8 mouse cellular contexts compared by ENCODE assay signal in the genomic region with DNA sequence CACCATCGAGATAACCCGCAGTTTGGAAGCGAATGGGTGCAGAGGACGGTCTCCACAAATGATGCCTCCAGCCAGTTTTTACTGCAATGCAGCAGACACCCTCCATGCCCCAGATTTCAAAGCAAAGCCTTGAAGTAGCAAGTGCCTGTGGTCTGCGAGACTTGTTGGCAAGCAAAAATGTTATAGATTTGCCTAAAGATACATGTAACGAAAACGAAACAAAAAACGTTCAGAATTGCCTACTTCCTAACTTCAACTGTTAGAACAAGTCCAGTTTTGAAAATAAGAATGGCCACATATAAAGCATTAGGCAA. TPM values are rescaled to one million over a fixed set of nuclear protein-coding genes. Genes with fewer than 3 reads are reported as not detected.
DNase-seq lines count a peak whose midpoint lies in the region; ATAC-seq and TF ChIP-seq lines count a peak whose summit lies in the region.

No protein-coding gene starts in this region.

- H3K4me1 ChIP-seq in erythroblast, embryonic 14.5 days (ENCODE audit: control insufficient read depth) = peaks cover 38% of the 10 kb centered on the region
- H3K4me1 ChIP-seq in limb, embryonic 14.5 days (ENCODE audit: control insufficient read depth, insufficient read depth, low read length) = peaks cover 16% of the 10 kb centered on the region
- peaks cover 11% of the 10 kb centered on the region; the same call in 1 of the 2 replicates for H3K4me1 ChIP-seq in stomach, embryonic 15.5 days

- H3K27me3 ChIP-seq in C2C12 (ENCODE audit: control insufficient read depth, insufficient read depth, insufficient read length) = no peaks in the 10 kb centered on the region
- no peaks in the 10 kb centered on the region for H3K27me3 ChIP-seq in erythroblast, embryonic 14.5 days (ENCODE audit: control insufficient read depth)
- no peaks in the 10 kb centered on the region for H3K27me3 ChIP-seq in limb, embryonic 14.5 days (ENCODE audit: control insufficient read depth, insufficient read depth, low read length)
- H3K27me3 ChIP-seq in stomach, embryonic 15.5 days (replicated peaks) = no peaks in the 10 kb centered on the region

- peak overlapping the region; percentile 65 for H3K4me3 ChIP-seq in C2C12 (ENCODE audit: insufficient read depth, poor library complexity, severe bottlenecking)
- peak overlapping the region; percentile 93 for H3K4me3 ChIP-seq in erythroblast, embryonic 14.5 days (replicated peaks)
- H3K4me3 ChIP-seq in limb, embryonic 14.5 days (replicated peaks; ENCODE audit: low read length) = peak overlapping the region; percentile 83
- H3K4me3 ChIP-seq in stomach, embryonic 15.5 days (replicated peaks) = peak overlapping the region; percentile 83

- DNase-seq in frontal cortex, adult 2 months (ENCODE audit: extremely low spot score in 1 of 2, low spot score in 1 of 2) = peak; percentile 11 to 37
- DNase-seq in frontal cortex, postnatal 36 days (ENCODE audit: low spot score in 2 of 2) = no peak
- no peak for DNase-seq in limb, embryonic 14.5 days (ENCODE audit: low spot score)
- no peak for DNase-seq in gastrocnemius, adult 18-20 months (ENCODE audit: low spot score)
- DNase-seq in kidney, adult 18-20 months = no peak

- WGBS in limb, embryonic 14.5 days = 13% methylated on average over 8 of the region's 8 CpGs
- 13% methylated on average over 8 of the region's 8 CpGs for WGBS in stomach, embryonic 15.5 days

- H3ac ChIP-seq in C2C12 (ENCODE audit: control insufficient read depth, insufficient read length, low read depth) = peak overlapping the region; percentile 84

- TF ChIP-seq POLR2A in limb, embryonic 14.5 days (IDR thresholded peaks at IDR 0.05; ENCODE audit: borderline replicate concordance, extremely low read depth, insufficient read depth, insufficient read length) = no peak

- H3K9ac ChIP-seq in limb, embryonic 14.5 days (ENCODE audit: low read depth, low read length, severe bottlenecking) = peak overlapping the region; percentile 98
- H3K9ac ChIP-seq in stomach, embryonic 15.5 days = peak overlapping the region; percentile 92; the same call in 1 of the 2 replicates

- peaks cover 39% of the 10 kb centered on the region for H3K79me3 ChIP-seq in C2C12 (ENCODE audit: low read depth)

- peaks cover 13% of the 10 kb centered on the region for H3K36me3 ChIP-seq in C2C12 (ENCODE audit: control insufficient read depth, insufficient read depth)
- H3K36me3 ChIP-seq in erythroblast, embryonic 14.5 days (ENCODE audit: control insufficient read depth) = peaks cover 26% of the 10 kb centered on the region
- no peaks in the 10 kb centered on the region for H3K36me3 ChIP-seq in limb, embryonic 14.5 days (ENCODE audit: control insufficient read depth, insufficient read depth, low read length)
- H3K36me3 ChIP-seq in stomach, embryonic 15.5 days = no peaks in the 10 kb centered on the region

- no peak for ATAC-seq in limb, embryonic 14.5 days (ENCODE audit: low FRiP score, low read depth)
- no peak for ATAC-seq in stomach, embryonic 15.5 days (ENCODE audit: insufficient read depth, low FRiP score, low read depth)

- TF ChIP-seq CTCF in C2C12 (IDR thresholded peaks at IDR 0.05; ENCODE audit: control insufficient read depth, insufficient read depth, insufficient read length) = no peak

- H3K79me2 ChIP-seq in C2C12 (ENCODE audit: control insufficient read depth, insufficient read depth) = peaks cover 40% of the 10 kb centered on the region

- peak overlapping the region; percentile 100 for H3K27ac ChIP-seq in limb, embryonic 14.5 days (replicated peaks; ENCODE audit: low read depth, low read length)
- peak overlapping the region; percentile 100 for H3K27ac ChIP-seq in stomach, embryonic 15.5 days

- no peaks in the 10 kb centered on the region for H3K9me3 ChIP-seq in erythroblast, embryonic 14.5 days (ENCODE audit: control insufficient read depth, low read length)
- H3K9me3 ChIP-seq in limb, embryonic 14.5 days (ENCODE audit: control insufficient read depth, low read length) = no peaks in the 10 kb centered on the region
- H3K9me3 ChIP-seq in stomach, embryonic 15.5 days = no peaks in the 10 kb centered on the region

- H3K4me2 ChIP-seq in limb, embryonic 14.5 days (replicated peaks; ENCODE audit: low read depth, low read length, severe bottlenecking) = peak overlapping the region; percentile 71
- peak overlapping the region; percentile 80 for H3K4me2 ChIP-seq in stomach, embryonic 15.5 days

TF ChIP-seq in C2C12, 6 proteins besides CTCF, POLR2A, EP300 and RAD21:
- TF ChIP-seq FOSL1 (IDR thresholded peaks at IDR 0.05; ENCODE audit: insufficient read depth, low read length, poor library complexity, severe bottlenecking) (no peak), USF1 (IDR thresholded peaks at IDR 0.05; ENCODE audit: low read depth) (no peak), MYOD1 (IDR thresholded peaks at IDR 0.05; ENCODE audit: control insufficient read depth, insufficient read length, low read depth) (no peak), CEBPB (IDR thresholded peaks at IDR 0.05; ENCODE audit: low read depth) (no peak), MYOG (IDR thresholded peaks at IDR 0.05; ENCODE audit: control insufficient read depth, extremely low read depth, insufficient read length) (no peak), MAX (IDR thresholded peaks at IDR 0.05) (no peak)

RNA-seq across cellular contexts. Expression of gene Kbtbd2, which starts 0.5 kb away (rescaled TPM):
- 30.2 and 31.8 TPM in 2 replicates for polyA plus RNA-seq in frontal cortex, adult 2 months (2012; rRNA removed)
- polyA plus RNA-seq in C2C12 (2012; fragmentation: generic; extraction: Trizol) = 14.8 TPM
- polyA plus RNA-seq in erythroblast, embryonic 14.5 days (2012) = 0.36 and 0.48 TPM in 2 replicates
- 25.1 and 27.0 TPM in 2 replicates for polyA plus RNA-seq in limb, embryonic 14.5 days (2012; rRNA removed)
- 17.6 and 18.6 TPM in 2 replicates for polyA plus RNA-seq in limb, embryonic 14.5 days (2014; fragmentation: Nextera tagmentation; extraction: Ambion mirVana)
- 26.1 and 27.6 TPM in 2 replicates for polyA plus RNA-seq in stomach, embryonic 15.5 days (2015; fragmentation: Nextera tagmentation; extraction: Ambion mirVana)
- total RNA-seq in gastrocnemius, adult 18-20 months (2021) = 10 to 100 TPM; 23.6 to 24.6 TPM

RNA-seq across cellular contexts. Expression of gene Fkbp9, which starts 33.8 kb away (rescaled TPM):
- 29.6 and 31.0 TPM in 2 replicates for polyA plus RNA-seq in frontal cortex, adult 2 months (2012; rRNA removed)
- polyA plus RNA-seq in C2C12 (2012; fragmentation: generic; extraction: Trizol) = 90.4 TPM
- 0.04 and 0.05 TPM in 2 replicates for polyA plus RNA-seq in erythroblast, embryonic 14.5 days (2012)
- 232 and 239 TPM in 2 replicates for polyA plus RNA-seq in limb, embryonic 14.5 days (2012; rRNA removed)
- polyA plus RNA-seq in limb, embryonic 14.5 days (2014; fragmentation: Nextera tagmentation; extraction: Ambion mirVana) = 205 and 219 TPM in 2 replicates
- polyA plus RNA-seq in stomach, embryonic 15.5 days (2015; fragmentation: Nextera tagmentation; extraction: Ambion mirVana) = 145 and 153 TPM in 2 replicates
- 10 to 100 TPM; 53.9 to 54.6 TPM for total RNA-seq in gastrocnemius, adult 18-20 months (2021)

Comparison
In these comparisons a context has a peak if more than half of its experiments do, and no peak if none do; other contexts are left out.
1. DNase-seq: peak in frontal cortex, adult 2 months (2 of 2); none in frontal cortex, postnatal 36 days (0 of 2), limb, embryonic 14.5 days (single experiment), gastrocnemius, adult 18-20 months (single experiment) and kidney, adult 18-20 months (single experiment).
2. RNA of gene Kbtbd2, which starts 0.5 kb away (polyA plus RNA-seq): 30.2 to 31.8 TPM in frontal cortex, adult 2 months, 26.1 to 27.6 TPM in stomach, embryonic 15.5 days, 17.6 to 27.0 TPM in limb, embryonic 14.5 days and 14.8 TPM in C2C12 (single experiment); 0.36 to 0.48 TPM in erythroblast, embryonic 14.5 days; every median in the first group is over 10 times any median in the second.
3. RNA of gene Fkbp9, which starts 33.8 kb away (polyA plus RNA-seq): 205 to 239 TPM in limb, embryonic 14.5 days, 145 to 153 TPM in stomach, embryonic 15.5 days, 90.4 TPM in C2C12 (single experiment) and 29.6 to 31.0 TPM in frontal cortex, adult 2 months; 0.04 to 0.05 TPM in erythroblast, embryonic 14.5 days; every median in the first group is over 10 times any median in the second.
4. Peak in every context shown above with its lines, with median percentiles within 50 percentile points of each other: H3K4me3 ChIP-seq.